Mouse (Mus musculus): ENCODE results near the gene D630039A03Rik. TPM values are rescaled to one million over a fixed set of nuclear protein-coding genes. Genes with fewer than 3 reads are reported as not detected.

D630039A03Rik gene
- 10 to 100 TPM in 1 of 2 experiments, 1 to 10 TPM in 1; 9.5 to 16.0 TPM for polyA plus RNA-seq (2017; shearing (Covaris generic))

GRCm38 (mm10) chr4:57916201-57916661 lies at the start of gene D630039A03Rik:
Gene D630039A03Rik (minus strand): TSS chr4:57916297.

DNA sequence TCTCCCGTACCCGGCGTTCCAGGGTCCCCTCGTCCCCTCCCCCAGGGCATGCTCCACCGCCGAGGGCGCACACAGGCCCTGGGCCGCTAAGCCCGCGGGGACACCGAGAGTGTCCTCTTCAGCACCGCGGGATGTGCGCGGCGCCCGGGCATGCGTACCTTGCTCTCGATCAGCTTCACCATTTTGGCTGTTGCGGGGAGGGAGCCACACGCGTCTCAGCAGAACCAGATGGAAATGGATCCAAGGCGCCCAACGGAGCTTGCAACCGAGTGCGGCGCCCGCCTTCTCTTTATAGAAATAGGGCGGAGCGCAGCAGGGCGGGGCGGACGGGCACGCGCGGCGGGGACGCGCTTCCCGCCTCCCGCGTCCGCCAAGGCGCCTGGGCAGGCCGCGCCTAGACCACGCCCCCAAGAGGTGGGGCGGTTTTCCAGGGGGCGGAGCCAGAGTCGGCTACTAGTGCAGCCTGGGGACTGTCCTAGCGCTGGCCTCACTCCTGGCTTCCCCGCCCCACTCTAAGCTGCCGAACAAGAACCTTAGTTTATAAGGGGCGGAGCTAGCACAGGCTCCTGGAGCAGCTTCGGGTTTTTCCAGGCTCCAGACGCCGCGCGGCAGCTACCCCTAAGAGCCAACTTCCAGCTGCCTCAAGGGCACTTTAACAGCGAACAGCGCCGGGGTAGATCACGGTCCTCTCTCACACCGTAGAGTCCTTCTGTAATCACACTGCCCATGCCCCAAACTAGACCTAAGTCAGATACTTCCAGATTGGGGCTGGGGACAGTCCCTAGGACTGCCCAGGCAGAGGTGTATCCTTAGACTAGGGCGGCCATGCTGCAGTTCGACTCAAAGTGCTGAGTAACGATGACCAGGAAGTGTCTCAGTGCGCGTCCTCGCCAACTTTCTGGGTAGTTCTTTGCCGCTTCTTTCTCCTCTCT lies 40.2 kb upstream of the D630039A03Rik start, which contains the start of gene Txn1:
Gene Txn1 (minus strand): TSS at position 383 of the 932 bp plus-strand sequence.

Other genes with a start within 250 kb of the D630039A03Rik start
- gene Akap2, start 198.6 kb downstream of the D630039A03Rik start, polyA plus RNA-seq (2017; shearing (Covaris generic)), result 1 to 10 TPM; 3.5 to 3.7 TPM
- gene Txn1, start 40.1 kb upstream of the D630039A03Rik start, polyA plus RNA-seq (2017; shearing (Covaris generic)), result 100 to 1,000 TPM; 216 to 232 TPM
- gene Txndc8, start 92.8 kb upstream of the D630039A03Rik start, polyA plus RNA-seq (2017; shearing (Covaris generic)), result not detected

Measured in activated CD4-positive, CD25-positive, alpha-beta regulatory T cell (primary cell).